Mouse (Mus musculus): ENCODE results near the gene Pea15a.
"Not testable (repeated sequence)": the region's sequence is repeated elsewhere in the genome, so short reads cannot be mapped to it uniquely, and the experiment has no call there.

- not testable (repeated sequence) for TF ChIP-seq CTCF (IDR thresholded peaks at IDR 0.05; ENCODE audit: extremely low read depth, insufficient read length, insufficient replicate concordance, low read depth, low read length); POLR2A (IDR thresholded peaks at IDR 0.05; ENCODE audit: low read depth, low read length)
Measured at GRCm38 (mm10) chr1:172244645-172245044, 38.0 kb upstream of the Pea15a start.
